Mouse (Mus musculus) hindbrain, postnatal 0 days (tissue): Measurements from ENCODE around the gene Tmem62. TPM values are rescaled to one million over a fixed set of nuclear protein-coding genes. Genes with fewer than 3 reads are reported as not detected.
"Not testable (repeated sequence)": the region's sequence is repeated elsewhere in the genome, so short reads cannot be mapped to it uniquely, and the experiment has no call there.

ENCODE experiments used
- ATAC-seq: fragments of 200-750 bp; cut with Nextera tagmentation; 2 replicates; pipeline ENCODE4 v1.8.0; 2017; ENCODE audit warnings: mild to moderate bottlenecking, moderate TSS enrichment, moderate library complexity
- DNase-seq: peaks from one replicate; pipeline ENCODE4 v3.0.0-alpha.2; 2015; ENCODE audit warnings: low spot score
- H3K27ac ChIP-seq: fragments of 300-500 bp; sonication (generic); 2 replicates; pipeline ENCODE4 v1.5.1; 2014; ENCODE audit warnings: mild to moderate bottlenecking
- H3K27me3 ChIP-seq: fragments of 300-500 bp; sonication (generic); 2 replicates; pipeline ENCODE4 v1.6.1; 2014; ENCODE audit warnings: low read length, mixed read lengths; ENCODE audit not compliant: insufficient read depth
- H3K36me3 ChIP-seq: fragments of 300-500 bp; sonication (generic); 2 replicates; pipeline ENCODE4 v1.6.1; 2014; ENCODE audit warnings: low read length, mixed read lengths; ENCODE audit not compliant: insufficient read depth
- H3K4me1 ChIP-seq: fragments of 300-500 bp; sonication (generic); 2 replicates; pipeline ENCODE4 v1.6.1; 2014; ENCODE audit warnings: antibody characterized with exemption, low read length, mixed read lengths; ENCODE audit not compliant: insufficient read depth
- H3K4me2 ChIP-seq: fragments of 300-500 bp; sonication (generic); 2 replicates; pipeline ENCODE4 v1.6.1; 2014; ENCODE audit warnings: low read depth, mild to moderate bottlenecking, low read length, moderate library complexity, mixed read lengths
- H3K4me3 ChIP-seq: fragments of 300-500 bp; sonication (generic); 2 replicates; pipeline ENCODE4 v1.5.1; 2014; ENCODE audit warnings: low read length
- H3K9ac ChIP-seq: fragments of 300-500 bp; sonication (generic); replicated peaks from 2 replicates; pipeline ENCODE4 v1.6.1; 2014; ENCODE audit warnings: mild to moderate bottlenecking, low read length, moderate library complexity, mixed read lengths
- H3K9me3 ChIP-seq: fragments of 300-500 bp; sonication (generic); 2 replicates; pipeline ENCODE4 v1.6.1; 2016; ENCODE audit warnings: low read length, mixed read lengths
- CTCF ChIP-seq: IDR thresholded peaks from 2 replicates; pipeline ENCODE4 v1.5.1; 2016; ENCODE audit warnings: antibody characterized with exemption, control low read depth, low read depth
- WGBS: fragments of 180-500 bp; shearing (Covaris S2); extraction: QIAGEN DNeasy Blood & Tissue Kit; methylation state at CpG from one replicate; pipeline ENCODE4 v1.1.7; 2014; 5-methylcytosine and 5-hydroxymethylcytosine counted together
- polyA plus RNA-seq: library from polyadenylated mRNA; unstranded; fragments of >200 nt; fragmentation: Nextera tagmentation; extraction: Ambion mirVana; gene quantifications from 2 replicates; pipeline ENCODE4 v1.2.1, GENCODE M21; 2015
- total RNA-seq: library from RNA; depleted of rRNA; stranded (reverse); fragments of >200 nt; gene quantifications from 2 replicates; pipeline ENCODE4 v1.2.3, GENCODE M21; 2014

The Tmem62 gene
- total and polyA plus RNA-seq, 2 experiments from 2014 or later: 12.6 to 24.0 TPM

GRCm38 (mm10) chr2:120985241-120985640, 8.4 kb downstream of the Tmem62 start:
- ATAC-seq (no peak), DNase-seq (no peak)
- no peaks in the 10 kb centered on the region for H3K27me3 ChIP-seq
- no peak overlapping the region for H3K27ac ChIP-seq
- no peaks in the 10 kb centered on the region for H3K9me3 ChIP-seq
- peaks cover 9% of the 10 kb centered on the region; the same call in 1 of the 2 replicates for H3K36me3 ChIP-seq
- whole genome bisulfite sequencing: 97% methylated on average over 1 of the region's 1 CpGs
- TF ChIP-seq CTCF: peak; percentile 9; the same call in 1 of the 2 replicates
- H3K4me1 ChIP-seq: no peaks in the 10 kb centered on the region
- no peak overlapping the region for H3K4me3 ChIP-seq
- H3K9ac ChIP-seq: no peak overlapping the region
- no peak overlapping the region for H3K4me2 ChIP-seq

GRCm38 (mm10) chr2:120991196-120991595, 14.4 kb downstream of the Tmem62 start:
- Histone ChIP-seq H3K27me3 (no peaks in the 10 kb centered on the region), H3K9ac (no peak overlapping the region), H3K4me3 (no peak overlapping the region), H3K27ac (no peak overlapping the region), H3K4me1 (no peaks in the 10 kb centered on the region), H3K9me3 (no peaks in the 10 kb centered on the region), H3K4me2 (no peak overlapping the region), H3K36me3 (peaks cover 12% of the 10 kb centered on the region; the same call in 1 of the 2 replicates)
- TF ChIP-seq CTCF: no peak
- DNase-seq: no peak
- WGBS: 77% methylated on average over 4 of the region's 4 CpGs
- no peak for ATAC-seq

- not testable (repeated sequence) for H3K27ac ChIP-seq, H3K4me1 ChIP-seq, H3K4me3 ChIP-seq, H3K27me3 ChIP-seq, ATAC-seq, H3K4me2 ChIP-seq, H3K36me3 ChIP-seq, DNase-seq, H3K9ac ChIP-seq, H3K9me3 ChIP-seq
- 65% methylated on average over 1 of the region's 1 CpGs for WGBS
These were observed 19.8 kb downstream of the Tmem62 start for GRCm38 (mm10) chr2:120996607-120997006.

- no peak for TF ChIP-seq CTCF
- 81% methylated on average over 8 of the region's 8 CpGs for WGBS
- no peak overlapping the region for H3K9ac ChIP-seq
- no peak overlapping the region for H3K4me3 ChIP-seq
- H3K4me2 ChIP-seq: no peak overlapping the region
- H3K27ac ChIP-seq: no peak overlapping the region
- no peak for DNase-seq
- no peaks in the 10 kb centered on the region for H3K4me1 ChIP-seq
- H3K9me3 ChIP-seq: no peaks in the 10 kb centered on the region
- no peaks in the 10 kb centered on the region for H3K36me3 ChIP-seq
- no peak for ATAC-seq
- H3K27me3 ChIP-seq: no peaks in the 10 kb centered on the region
These were observed 22.0 kb downstream of the Tmem62 start for GRCm38 (mm10) chr2:120998863-120999262.

DNA sequence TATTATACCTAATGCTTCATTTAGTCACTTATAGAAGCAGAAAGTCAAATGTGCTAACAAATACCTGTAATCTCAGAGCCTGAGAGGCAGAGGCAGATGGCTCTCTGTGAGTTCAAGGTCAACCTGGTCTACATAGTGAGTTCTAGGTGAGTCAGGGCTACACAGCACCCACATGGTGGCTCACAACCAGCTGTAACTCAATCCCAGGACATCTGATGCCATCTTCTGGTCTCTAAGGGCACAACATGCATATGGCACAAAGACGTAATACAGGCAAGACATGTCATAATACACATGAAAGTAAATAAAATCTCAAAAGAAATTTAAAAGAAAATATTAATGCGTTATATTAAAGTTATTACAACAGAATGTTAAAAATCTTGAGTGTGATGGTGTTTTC, 26.8 kb downstream of the Tmem62 start:
- Histone ChIP-seq H3K9me3 (no peaks in the 10 kb centered on the region), H3K4me3 (no peak overlapping the region), H3K4me2 (no peak overlapping the region), H3K9ac (no peak overlapping the region), H3K4me1 (no peaks in the 10 kb centered on the region), H3K27me3 (no peaks in the 10 kb centered on the region), H3K27ac (no peak overlapping the region), H3K36me3 (no peaks in the 10 kb centered on the region)
- TF ChIP-seq CTCF: peak; percentile 47
- WGBS: 75% methylated on average over 2 of the region's 2 CpGs
- ATAC-seq: no peak
- no peak for DNase-seq

DNA sequence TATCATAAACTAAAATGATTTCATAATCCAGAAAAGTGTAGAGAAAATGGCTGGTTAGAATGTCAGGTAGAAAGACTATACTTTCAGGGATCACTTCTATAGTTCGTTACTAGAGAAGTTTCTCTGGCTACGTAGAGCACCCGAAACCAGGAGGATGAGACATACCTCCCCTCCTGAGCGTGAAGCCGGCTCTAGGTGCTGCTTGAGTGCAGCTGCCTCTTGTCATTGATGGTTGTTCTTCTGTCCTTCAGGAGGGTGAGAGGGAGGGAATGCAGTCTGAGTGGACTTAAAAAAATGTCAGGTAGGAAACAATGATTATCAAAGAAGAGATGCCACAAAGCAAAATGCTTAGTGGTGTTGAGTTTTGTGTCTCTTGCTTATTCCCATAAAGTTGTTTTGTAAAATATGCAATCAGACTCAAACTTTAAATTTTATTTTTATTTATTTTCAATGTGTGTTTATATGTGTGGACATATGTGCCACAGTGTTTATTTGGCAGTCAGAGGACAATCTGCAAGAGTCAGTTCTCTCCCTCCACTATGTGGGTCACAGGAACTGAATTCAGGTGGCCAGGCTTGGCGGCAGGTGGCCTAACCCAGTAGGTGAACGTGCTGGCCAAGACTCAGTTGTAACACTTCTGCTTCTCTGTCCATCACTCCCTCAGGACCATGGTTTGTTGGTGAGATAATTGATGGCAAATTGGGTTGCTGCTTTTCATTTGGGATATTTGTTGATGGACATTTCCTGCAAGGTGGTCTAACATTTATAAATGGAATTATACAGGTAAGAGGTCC, 27.4 kb downstream of the Tmem62 start:
- Histone ChIP-seq H3K36me3 (no peaks in the 10 kb centered on the region), H3K4me2 (no peak overlapping the region), H3K27me3 (no peaks in the 10 kb centered on the region), H3K9me3 (no peaks in the 10 kb centered on the region), H3K4me1 (no peaks in the 10 kb centered on the region), H3K4me3 (no peak overlapping the region), H3K27ac (no peak overlapping the region), H3K9ac (no peak overlapping the region)
- ATAC-seq (no peak), DNase-seq (no peak)
- TF ChIP-seq CTCF: no peak
- 86% methylated on average over 7 of the region's 7 CpGs for whole genome bisulfite sequencing

GRCm38 (mm10) chr2:121006986-121007385, 30.2 kb downstream of the Tmem62 start:
- ATAC-seq (no peak), DNase-seq (no peak)
- Histone ChIP-seq H3K4me1 (no peaks in the 10 kb centered on the region), H3K4me3 (no peak overlapping the region), H3K9me3 (no peaks in the 10 kb centered on the region), H3K27me3 (no peaks in the 10 kb centered on the region), H3K9ac (no peak overlapping the region), H3K27ac (no peak overlapping the region), H3K4me2 (no peak overlapping the region), H3K36me3 (peaks cover 10% of the 10 kb centered on the region)
- no peak for TF ChIP-seq CTCF
- 96% methylated on average over 1 of the region's 1 CpGs for WGBS
